Mouse (Mus musculus) myocyte (in vitro differentiated cells): ENCODE measurements around the gene Guca2b.

Experiments used
- POLR2A ChIP-seq: IDR thresholded peaks from one replicate; pipeline ENCODE4 v1.6.1; 2011; ENCODE audit warnings: low read depth, mild to moderate bottlenecking, control low read depth, moderate library complexity; ENCODE audit not compliant: insufficient read length
- TCF12 ChIP-seq: IDR thresholded peaks from one replicate; pipeline ENCODE4 v1.6.1; 2011; ENCODE audit warnings: mild to moderate bottlenecking, control low read depth; ENCODE audit not compliant: poor library complexity, insufficient read depth, severe bottlenecking
- USF1 ChIP-seq: IDR thresholded peaks from one replicate; pipeline ENCODE4 v1.6.1; 2011; ENCODE audit warnings: low read depth, mild to moderate bottlenecking, control low read depth, moderate library complexity

GRCm38 (mm10) chr4:119637946-119638345 lies 20.8 kb downstream of the Guca2b start:
- TF ChIP-seq USF1 (no peak), POLR2A (no peak), TCF12 (no peak)
